Mouse (Mus musculus) activated CD4-positive, CD25-positive, alpha-beta regulatory T cell, adult 4 months (primary cell): ENCODE results near the gene Nup35. TPM values are rescaled to one million over a fixed set of nuclear protein-coding genes. Genes with fewer than 3 reads are reported as not detected.

Source experiments
- ATAC-seq: one replicate; pipeline ENCODE4 v1.8.0; 2017
- polyA plus RNA-seq, 2 experiments: library from polyadenylated mRNA; unstranded; fragments of 100-300 nt; shearing (Covaris generic); gene quantifications; one replicate each; pipeline ENCODE4 v1.2.1; 2017

The Nup35 gene
- polyA plus RNA-seq, 2 experiments from 2014 or later, result 26.5 to 27.4 TPM

GRCm38 (mm10) chr2:80638364-80639241 lies 21.6 kb downstream of the Nup35 start:
- peak; percentile 99 for ATAC-seq

GRCm38 (mm10) chr2:80639398-80639797 lies 22.4 kb downstream of the Nup35 start:
- peak; percentile 1 for ATAC-seq

GRCm38 (mm10) chr2:80639864-80640263 lies 22.8 kb downstream of the Nup35 start:
- no peak for ATAC-seq

GRCm38 (mm10) chr2:80661414-80661813 lies 44.4 kb downstream of the Nup35 start:
- ATAC-seq, result peak; percentile 54

- ATAC-seq, result no peak
Observed at GRCm38 (mm10) chr2:80662682-80663081, 45.6 kb downstream of the Nup35 start.

- ATAC-seq, result no peak
Observed at GRCm38 (mm10) chr2:80667396-80667964, 50.4 kb downstream of the Nup35 start.

- no peak for ATAC-seq
Observed at GRCm38 (mm10) chr2:80669868-80670666, 53.0 kb downstream of the Nup35 start.

GRCm38 (mm10) chr2:80678803-80679202 lies 61.8 kb downstream of the Nup35 start:
- ATAC-seq, result no peak

- ATAC-seq, result no peak
Observed at GRCm38 (mm10) chr2:80683727-80684239, 66.7 kb downstream of the Nup35 start.

- peak; percentile 97 for ATAC-seq
Observed at GRCm38 (mm10) chr2:80684396-80685071, 67.5 kb downstream of the Nup35 start.

- ATAC-seq, result no peak
Observed at GRCm38 (mm10) chr2:80688261-80688660, 71.2 kb downstream of the Nup35 start.

GRCm38 (mm10) chr2:80707429-80707828 lies 90.4 kb downstream of the Nup35 start:
- ATAC-seq, result peak; percentile 43

Other genes with a start within 250 kb of the Nup35 start
- gene Frzb, start 169.6 kb upstream of the Nup35 start, polyA plus RNA-seq, result not detected
- gene Nckap1, start 35.9 kb upstream of the Nup35 start, polyA plus RNA-seq, result 1 to 10 TPM; 2.1 to 3.0 TPM
- gene Dusp19, start 191 bp upstream of the Nup35 start, polyA plus RNA-seq, result 10 to 100 TPM; 13.6 to 15.0 TPM